Mouse (Mus musculus) testis, adult 2 months (tissue): ENCODE measurements at regions not wholly inside any gene's neighbourhood (a gene's known extent, or its start where the extent isn't known, plus 50 kb on each side); places are given as distances from the start of the nearest gene placed in this dataset.

Source experiments
- CTCF ChIP-seq: fragments of 200-500 bp; IDR thresholded peaks from 2 replicates; pipeline ENCODE4 v1.5.1; 2012; ENCODE audit warnings: low read depth, mild to moderate bottlenecking, inconsistent platforms, low read length, moderate library complexity; ENCODE audit not compliant: control insufficient read depth, insufficient read depth, insufficient replicate concordance
- POLR2A ChIP-seq: fragments of 200-500 bp; IDR thresholded peaks from 2 replicates; pipeline ENCODE4 v1.6.1; 2012; ENCODE audit warnings: low read depth, mild to moderate bottlenecking, inconsistent platforms, low read length, moderate library complexity; ENCODE audit not compliant: control insufficient read depth

DNA sequence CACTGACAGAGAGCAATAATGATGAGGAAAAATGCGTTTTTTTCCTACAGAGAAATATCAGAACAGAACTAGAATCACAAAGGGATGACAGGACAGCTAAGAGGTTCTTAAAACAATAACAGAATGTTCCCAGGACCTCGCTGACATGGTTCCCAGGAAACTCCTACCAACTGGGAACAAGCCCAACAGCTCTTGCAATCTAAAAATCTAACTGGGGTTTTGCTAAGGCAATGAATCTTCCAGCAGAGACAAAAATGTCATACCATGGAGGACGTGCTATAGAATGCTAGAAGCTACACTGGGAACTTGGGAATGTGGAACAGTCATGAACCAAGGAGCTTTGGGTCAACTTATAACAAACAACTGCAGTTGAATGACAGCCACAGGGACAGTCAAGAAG is 59.7 kb upstream of the Gm10985 start:
- no peak for TF ChIP-seq POLR2A
- no peak for TF ChIP-seq CTCF
